Mouse (Mus musculus): ENCODE measurements around the gene Sft2d2. TPM values are rescaled to one million over a fixed set of nuclear protein-coding genes. Genes with fewer than 3 reads are reported as not detected.

Sft2d2 gene
- polyA plus RNA-seq, 1 experiment from 2014 or later = 19.3 TPM

GRCm38 (mm10) chr1:165184178-165184577, 10.1 kb downstream of the Sft2d2 start:
- Histone ChIP-seq H3K4me1 (ENCODE audit: insufficient read depth) (0 out of 2 replicates have a peak, but pooled peaks cover 3% of the 10 kb centered on the region), H3K9ac (no peak overlapping the region), H3K27ac (ENCODE audit: low read depth) (no peak overlapping the region), H3K36me3 (ENCODE audit: insufficient read depth) (peaks cover 10% of the 10 kb centered on the region; the same call in 1 of the 2 replicates), H3K4me3 (ENCODE audit: low read depth, low read length) (no peak overlapping the region), H3K27me3 (ENCODE audit: insufficient read depth, low read length) (no peaks in the 10 kb centered on the region), H3K9me3 (ENCODE audit: low read depth, low read length) (no peaks in the 10 kb centered on the region), H3K4me2 (no peak overlapping the region)
- no peak for DNase-seq
- no peak for ATAC-seq (ENCODE audit: insufficient read depth)
- 75% methylated on average over 3 of the region's 3 CpGs for WGBS
- TF ChIP-seq CTCF (IDR thresholded peaks at IDR 0.05; ENCODE audit: low read depth) = no peak

- 44% methylated on average over 6 of the region's 6 CpGs for WGBS
- ATAC-seq (ENCODE audit: insufficient read depth) (no peak), DNase-seq (peak; percentile 43)
- no peaks in the 10 kb centered on the region for H3K9me3 ChIP-seq (ENCODE audit: low read depth, low read length)
- no peak overlapping the region for H3K4me3 ChIP-seq (ENCODE audit: low read depth, low read length)
- no peak overlapping the region for H3K27ac ChIP-seq (ENCODE audit: low read depth)
- 0 out of 2 replicates have a peak, but pooled peaks have one; percentile 12 for TF ChIP-seq CTCF (IDR thresholded peaks at IDR 0.05; ENCODE audit: low read depth)
- H3K4me1 ChIP-seq (ENCODE audit: insufficient read depth) = 0 out of 2 replicates have a peak, but pooled peaks cover 3% of the 10 kb centered on the region
- no peak overlapping the region for H3K9ac ChIP-seq
- H3K4me2 ChIP-seq = no peak overlapping the region
- no peaks in the 10 kb centered on the region for H3K27me3 ChIP-seq (ENCODE audit: insufficient read depth, low read length)
- H3K36me3 ChIP-seq (ENCODE audit: insufficient read depth) = peaks cover 10% of the 10 kb centered on the region; the same call in 1 of the 2 replicates
Measured at GRCm38 (mm10) chr1:165183400-165183799, 10.8 kb downstream of the Sft2d2 start.

GRCm38 (mm10) chr1:165179321-165179720, 14.9 kb downstream of the Sft2d2 start:
- no peak for TF ChIP-seq CTCF (IDR thresholded peaks at IDR 0.05; ENCODE audit: low read depth)
- no peak for ATAC-seq (ENCODE audit: insufficient read depth)
- 0 out of 2 replicates have a peak, but pooled peaks cover 3% of the 10 kb centered on the region for H3K4me1 ChIP-seq (ENCODE audit: insufficient read depth)
- 0 out of 2 replicates have a peak, but pooled peaks cover 12% of the 10 kb centered on the region for H3K36me3 ChIP-seq (ENCODE audit: insufficient read depth)
- no peak overlapping the region for H3K4me2 ChIP-seq
- H3K27ac ChIP-seq (ENCODE audit: low read depth) = no peak overlapping the region
- no peaks in the 10 kb centered on the region for H3K27me3 ChIP-seq (ENCODE audit: insufficient read depth, low read length)
- no peak overlapping the region for H3K9ac ChIP-seq
- no peak overlapping the region for H3K4me3 ChIP-seq (ENCODE audit: low read depth, low read length)
- no peak for DNase-seq
- 82% methylated on average over 5 of the region's 5 CpGs for WGBS
- H3K9me3 ChIP-seq (ENCODE audit: low read depth, low read length) = no peaks in the 10 kb centered on the region

GRCm38 (mm10) chr1:165178075-165178474, 16.2 kb downstream of the Sft2d2 start:
- Histone ChIP-seq H3K27me3 (ENCODE audit: insufficient read depth, low read length) (no peaks in the 10 kb centered on the region), H3K4me3 (ENCODE audit: low read depth, low read length) (no peak overlapping the region), H3K36me3 (ENCODE audit: insufficient read depth) (0 out of 2 replicates have a peak, but pooled peaks cover 12% of the 10 kb centered on the region), H3K9me3 (ENCODE audit: low read depth, low read length) (no peaks in the 10 kb centered on the region), H3K4me1 (ENCODE audit: insufficient read depth) (0 out of 2 replicates have a peak, but pooled peaks cover 3% of the 10 kb centered on the region), H3K4me2 (no peak overlapping the region), H3K27ac (ENCODE audit: low read depth) (no peak overlapping the region), H3K9ac (no peak overlapping the region)
- ATAC-seq (ENCODE audit: insufficient read depth) (peak; percentile 52; the same call in 1 of the 2 replicates), DNase-seq (peak; percentile 12)
- 48% methylated on average over 6 of the region's 6 CpGs for WGBS
- no peak for TF ChIP-seq CTCF (IDR thresholded peaks at IDR 0.05; ENCODE audit: low read depth)

GRCm38 (mm10) chr1:165174059-165174616, 20.1 kb downstream of the Sft2d2 start:
- no peak for DNase-seq
- no peak for TF ChIP-seq CTCF (IDR thresholded peaks at IDR 0.05; ENCODE audit: low read depth)
- H3K27ac ChIP-seq (ENCODE audit: low read depth) = no peak overlapping the region
- H3K4me1 ChIP-seq (ENCODE audit: insufficient read depth) = no peaks in the 10 kb centered on the region
- no peak overlapping the region for H3K4me3 ChIP-seq (ENCODE audit: low read depth, low read length)
- 59% methylated on average over 6 of the region's 9 CpGs for WGBS
- no peaks in the 10 kb centered on the region for H3K9me3 ChIP-seq (ENCODE audit: low read depth, low read length)
- H3K4me2 ChIP-seq = no peak overlapping the region
- H3K36me3 ChIP-seq (ENCODE audit: insufficient read depth) = 0 out of 2 replicates have a peak, but pooled peaks cover 6% of the 10 kb centered on the region
- no peak for ATAC-seq (ENCODE audit: insufficient read depth)
- H3K9ac ChIP-seq = no peak overlapping the region
- H3K27me3 ChIP-seq (ENCODE audit: insufficient read depth, low read length) = no peaks in the 10 kb centered on the region

- Histone ChIP-seq H3K36me3 (ENCODE audit: insufficient read depth) (no peaks in the 10 kb centered on the region), H3K4me1 (ENCODE audit: insufficient read depth) (no peaks in the 10 kb centered on the region), H3K27ac (ENCODE audit: low read depth) (no peak overlapping the region), H3K9ac (no peak overlapping the region), H3K27me3 (ENCODE audit: insufficient read depth, low read length) (no peaks in the 10 kb centered on the region), H3K9me3 (ENCODE audit: low read depth, low read length) (no peaks in the 10 kb centered on the region), H3K4me3 (ENCODE audit: low read depth, low read length) (no peak overlapping the region), H3K4me2 (no peak overlapping the region)
- no peak for ATAC-seq (ENCODE audit: insufficient read depth)
- no peak for DNase-seq
- TF ChIP-seq CTCF (IDR thresholded peaks at IDR 0.05; ENCODE audit: low read depth) = no peak
- 88% methylated on average over 7 of the region's 8 CpGs for WGBS
Measured at GRCm38 (mm10) chr1:165171277-165171676, 23.0 kb downstream of the Sft2d2 start.

- Histone ChIP-seq H3K27ac (ENCODE audit: low read depth) (no peak overlapping the region), H3K9ac (no peak overlapping the region), H3K4me1 (ENCODE audit: insufficient read depth) (no peaks in the 10 kb centered on the region), H3K9me3 (ENCODE audit: low read depth, low read length) (no peaks in the 10 kb centered on the region), H3K27me3 (ENCODE audit: insufficient read depth, low read length) (no peaks in the 10 kb centered on the region), H3K4me2 (no peak overlapping the region), H3K4me3 (ENCODE audit: low read depth, low read length) (no peak overlapping the region), H3K36me3 (ENCODE audit: insufficient read depth) (no peaks in the 10 kb centered on the region)
- TF ChIP-seq CTCF (IDR thresholded peaks at IDR 0.05; ENCODE audit: low read depth) = no peak
- no peak for ATAC-seq (ENCODE audit: insufficient read depth)
- 66% methylated on average over 5 of the region's 5 CpGs for WGBS
- DNase-seq = no peak
Measured at GRCm38 (mm10) chr1:165170157-165170556, 24.1 kb downstream of the Sft2d2 start.
